8 mouse cellular contexts compared by ENCODE assay signal in the genomic region with DNA sequence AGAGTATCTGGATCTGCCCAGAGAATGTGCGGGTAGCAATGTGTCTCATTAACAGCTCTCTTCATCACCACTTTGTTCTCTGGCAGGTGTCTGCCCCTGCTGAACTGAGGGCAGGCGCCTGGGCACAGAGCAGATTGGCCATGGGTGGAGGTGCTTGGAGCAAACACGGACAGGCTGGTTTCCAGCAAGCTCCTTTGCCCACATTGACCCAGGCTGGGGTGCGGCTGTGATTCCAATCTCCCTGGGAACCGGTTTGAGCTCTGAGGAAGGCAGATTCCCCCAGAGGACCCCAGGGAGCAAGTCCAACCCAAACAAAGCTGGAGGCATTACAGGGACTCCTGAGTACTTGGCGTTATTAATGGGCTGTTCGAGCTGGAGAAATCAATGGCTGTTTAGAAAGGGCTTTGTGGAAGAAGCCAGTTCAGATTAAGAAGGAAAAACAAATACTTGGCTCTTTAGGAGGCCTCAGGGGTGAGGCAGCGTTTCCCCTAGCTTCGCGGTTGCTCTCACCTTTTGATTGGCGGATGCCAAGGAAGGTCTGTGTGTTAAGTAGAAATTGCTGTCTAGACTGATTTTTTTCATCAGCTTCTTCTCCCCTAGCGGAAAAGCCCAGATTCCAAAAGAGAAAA.
A peak's percentile ranks its signal among the peaks of the same experiment; 100 is the strongest.
DNase-seq lines count a peak whose midpoint lies in the region; ATAC-seq lines count a peak whose summit lies in the region.

No protein-coding gene starts in this region.

- H3K4me3 ChIP-seq in intestine, embryonic 15.5 days (replicated peaks), result no peak overlapping the region
- no peak overlapping the region for H3K4me3 ChIP-seq in neural tube, embryonic 15.5 days (replicated peaks)

- H3K27me3 ChIP-seq in intestine, embryonic 15.5 days (replicated peaks), result no peaks in the 10 kb centered on the region
- H3K27me3 ChIP-seq in neural tube, embryonic 15.5 days (replicated peaks), result 0 out of 2 replicates have a peak, but pooled peaks cover 6% of the 10 kb centered on the region

- H3K27ac ChIP-seq in intestine, embryonic 15.5 days, result no peak overlapping the region
- 0 out of 2 replicates have a peak overlapping the region, but pooled peaks have one; percentile 10 for H3K27ac ChIP-seq in neural tube, embryonic 15.5 days (replicated peaks)

- no peak for ATAC-seq in CD4-positive, CD25-positive, alpha-beta regulatory T cell, adult 4 months
- ATAC-seq in intestine, embryonic 15.5 days, result 0 out of 2 replicates have a peak, but pooled peaks have one; percentile 36
- ATAC-seq in neural tube, embryonic 15.5 days (ENCODE audit: low FRiP score), result peak; percentile 39; the same call in 1 of the 2 replicates

- peak; percentile 9 for DNase-seq in CD4-positive, CD25-positive, alpha-beta regulatory T cell, adult 2 months (ENCODE audit: low read depth, low spot score)
- DNase-seq in urinary bladder, adult 2 months (ENCODE audit: low spot score), result peak; percentile 38
- no peak for DNase-seq in urinary bladder, postnatal 4 days (ENCODE audit: low spot score in 2 of 2)
- no peak for DNase-seq in left cerebral cortex, postnatal 10 days (ENCODE audit: extremely low spot score in 1 of 2, low spot score in 2 of 2)
- no peak for DNase-seq in natural killer cell, adult 2 months (ENCODE audit: low spot score in 2 of 2)

- H3K4me2 ChIP-seq in intestine, embryonic 15.5 days (replicated peaks), result peak overlapping the region; percentile 22
- H3K4me2 ChIP-seq in neural tube, embryonic 15.5 days, result no peak overlapping the region

- 29% methylated on average over 12 of the region's 12 CpGs for WGBS in intestine, embryonic 15.5 days
- 26% methylated on average over 12 of the region's 12 CpGs for WGBS in neural tube, embryonic 15.5 days

- no peaks in the 10 kb centered on the region for H3K36me3 ChIP-seq in intestine, embryonic 15.5 days
- H3K36me3 ChIP-seq in neural tube, embryonic 15.5 days, result no peaks in the 10 kb centered on the region

- no peak overlapping the region for H3K9ac ChIP-seq in intestine, embryonic 15.5 days
- no peak overlapping the region for H3K9ac ChIP-seq in neural tube, embryonic 15.5 days (replicated peaks)

- peaks cover 10% of the 10 kb centered on the region; the same call in 1 of the 2 replicates for H3K4me1 ChIP-seq in intestine, embryonic 15.5 days (replicated peaks)
- peaks cover 31% of the 10 kb centered on the region for H3K4me1 ChIP-seq in neural tube, embryonic 15.5 days

- intact Hi-C loops in left cerebral cortex, postnatal 10 days (cut with DNase I), result no loop called here

- H3K9me3 ChIP-seq in intestine, embryonic 15.5 days, result no peaks in the 10 kb centered on the region
- no peaks in the 10 kb centered on the region for H3K9me3 ChIP-seq in neural tube, embryonic 15.5 days (replicated peaks)

Comparison
In these comparisons a context has a peak if more than half of its experiments do, and no peak if none do; other contexts are left out.
1. DNase-seq: peak in CD4-positive, CD25-positive, alpha-beta regulatory T cell, adult 2 months (single experiment) and urinary bladder, adult 2 months (single experiment); none in urinary bladder, postnatal 4 days (0 of 2), left cerebral cortex, postnatal 10 days (0 of 2) and natural killer cell, adult 2 months (0 of 2).